Mouse (Mus musculus) forebrain, embryonic 11.5 days (tissue): ENCODE data around the gene Cadm4. TPM values are rescaled to one million over a fixed set of nuclear protein-coding genes. Genes with fewer than 3 reads are reported as not detected.
"Not testable (repeated sequence)": the region's sequence is repeated elsewhere in the genome, so short reads cannot be mapped to it uniquely, and the experiment has no call there.

Experiments
- ATAC-seq: fragments of 200-750 bp; cut with Nextera tagmentation; replicated peaks from 2 replicates; pipeline ENCODE4 v1.8.0; 2017; ENCODE audit warnings: moderate TSS enrichment; ENCODE audit not compliant: low FRiP score
- DNase-seq: peaks from one replicate; pipeline ENCODE4 v3.0.0-alpha.2; 2017; ENCODE audit warnings: low spot score
- H3K27ac ChIP-seq: fragments of 300-500 bp; sonication (generic); 2 replicates; pipeline ENCODE4 v1.5.1; 2014; ENCODE audit warnings: low read depth, low read length
- H3K27me3 ChIP-seq: fragments of 300-500 bp; sonication (generic); 2 replicates; pipeline ENCODE4 v1.6.1; 2014; ENCODE audit warnings: mild to moderate bottlenecking, low read length, mixed read lengths; ENCODE audit not compliant: control insufficient read depth, insufficient read depth
- H3K36me3 ChIP-seq: fragments of 300-500 bp; sonication (generic); 2 replicates; pipeline ENCODE4 v1.6.1; 2014; ENCODE audit warnings: mild to moderate bottlenecking, low read length, moderate library complexity, mixed read lengths; ENCODE audit not compliant: control insufficient read depth, insufficient read depth
- H3K4me1 ChIP-seq: fragments of 300-500 bp; sonication (generic); replicated peaks from 2 replicates; pipeline ENCODE4 v1.6.1; 2014; ENCODE audit warnings: low read length, mixed read lengths; ENCODE audit not compliant: control insufficient read depth, insufficient read depth
- H3K4me2 ChIP-seq: fragments of 300-500 bp; sonication (generic); 2 replicates; pipeline ENCODE4 v1.6.1; 2014; ENCODE audit warnings: low read depth, mild to moderate bottlenecking, low read length, moderate library complexity, mixed read lengths; ENCODE audit not compliant: severe bottlenecking
- H3K4me3 ChIP-seq: fragments of 300-500 bp; sonication (generic); 2 replicates; pipeline ENCODE4 v1.5.1; 2014; ENCODE audit warnings: low read depth, low read length
- H3K9ac ChIP-seq: fragments of 300-500 bp; sonication (generic); 2 replicates; pipeline ENCODE4 v1.6.1; 2014; ENCODE audit warnings: low read length
- H3K9me3 ChIP-seq: fragments of 300-500 bp; sonication (generic); 2 replicates; pipeline ENCODE4 v1.6.1; 2016; ENCODE audit warnings: low read length, mixed read lengths; ENCODE audit not compliant: control insufficient read depth
- WGBS: fragments of 180-500 bp; shearing (Covaris S2); extraction: QIAGEN DNeasy Blood & Tissue Kit; methylation state at CpG from one replicate; pipeline ENCODE4 v1.1.7; 2014; 5-methylcytosine and 5-hydroxymethylcytosine counted together
- polyA plus RNA-seq: library from polyadenylated mRNA; unstranded; fragments of >200 nt; fragmentation: Nextera tagmentation; extraction: Ambion mirVana; gene quantifications from 2 replicates; pipeline ENCODE4 v1.2.1, GENCODE M21; 2014

Cadm4 gene
- polyA plus RNA-seq, 1 experiment from 2014 or later = 7.1 TPM

- H3K9me3 ChIP-seq = no peaks in the 10 kb centered on the region
- H3K4me1 ChIP-seq = peaks cover 10% of the 10 kb centered on the region; the same call in 1 of the 2 replicates
- peak overlapping the region; percentile 83 for H3K4me2 ChIP-seq
- H3K36me3 ChIP-seq = no peaks in the 10 kb centered on the region
- H3K9ac ChIP-seq = peak overlapping the region; percentile 82
- DNase-seq = no peak
- no peaks in the 10 kb centered on the region; the same call in 1 of the 2 replicates for H3K27me3 ChIP-seq
- ATAC-seq = peak; percentile 24
- H3K27ac ChIP-seq = no peak overlapping the region
- WGBS = 13% methylated on average over 14 of the region's 14 CpGs
- H3K4me3 ChIP-seq = peak overlapping the region; percentile 73
Measured at GRCm38 (mm10) chr7:24480986-24481473, 793 bp upstream of the Cadm4 start.

GRCm38 (mm10) chr7:24482208-24483020 lies 591 bp downstream of the Cadm4 start:
- Histone ChIP-seq H3K27ac (peak overlapping the region; percentile 31; the same call in 1 of the 2 replicates), H3K4me3 (peak overlapping the region; percentile 73), H3K9me3 (no peaks in the 10 kb centered on the region), H3K9ac (peak overlapping the region; percentile 82), H3K36me3 (no peaks in the 10 kb centered on the region), H3K27me3 (no peaks in the 10 kb centered on the region; the same call in 1 of the 2 replicates), H3K4me1 (peaks cover 20% of the 10 kb centered on the region), H3K4me2 (peak overlapping the region; percentile 83)
- 2% methylated on average over 13 of the region's 38 CpGs for WGBS
- DNase-seq (no peak), ATAC-seq (peak; percentile 8; the same call in 1 of the 2 replicates)

GRCm38 (mm10) chr7:24483291-24483690 lies 1.5 kb downstream of the Cadm4 start:
- H3K27me3 ChIP-seq, H3K9me3 ChIP-seq, H3K9ac ChIP-seq, H3K36me3 ChIP-seq, ATAC-seq, DNase-seq, H3K27ac ChIP-seq: not testable (repeated sequence)
- Histone ChIP-seq H3K4me2 (peak overlapping the region; percentile 83), H3K4me3 (peak overlapping the region; percentile 73), H3K4me1 (peaks cover 20% of the 10 kb centered on the region)
- 54% methylated on average over 6 of the region's 6 CpGs for WGBS

DNA sequence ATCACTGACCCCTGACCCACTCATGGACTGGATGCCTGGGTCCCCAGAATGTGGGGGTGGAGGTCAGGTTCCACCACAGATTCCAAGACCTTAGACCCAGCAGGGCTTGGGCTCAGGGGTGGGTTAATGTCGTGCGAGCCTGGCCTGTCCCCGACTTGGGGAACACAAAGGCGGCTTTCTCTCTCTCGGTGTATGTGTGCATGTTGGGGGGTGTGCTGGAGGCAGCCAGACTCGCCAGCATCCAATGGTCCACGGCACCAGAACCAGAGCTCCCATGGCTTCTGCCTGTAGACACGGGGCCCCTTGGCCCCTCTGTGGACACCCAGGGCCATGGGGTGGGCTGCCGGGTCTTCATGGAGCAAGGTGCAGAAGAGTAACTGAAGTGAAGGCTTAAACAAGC lies 3.7 kb downstream of the Cadm4 start:
- H3K9me3 ChIP-seq = no peaks in the 10 kb centered on the region
- H3K36me3 ChIP-seq = no peaks in the 10 kb centered on the region; the same call in 1 of the 2 replicates
- H3K27ac ChIP-seq = no peak overlapping the region
- ATAC-seq (no peak), DNase-seq (no peak)
- no peaks in the 10 kb centered on the region; the same call in 1 of the 2 replicates for H3K27me3 ChIP-seq
- WGBS = 84% methylated on average over 9 of the region's 9 CpGs
- H3K4me3 ChIP-seq = no peak overlapping the region
- peaks cover 20% of the 10 kb centered on the region for H3K4me1 ChIP-seq
- H3K9ac ChIP-seq = peak overlapping the region; percentile 1; the same call in 1 of the 2 replicates
- H3K4me2 ChIP-seq = no peak overlapping the region

- no peak for DNase-seq
Measured at GRCm38 (mm10) chr7:24486654-24487130, 4.9 kb downstream of the Cadm4 start.

GRCm38 (mm10) chr7:24487403-24487802 lies 5.6 kb downstream of the Cadm4 start:
- 18% methylated on average over 3 of the region's 3 CpGs for WGBS
- H3K27ac ChIP-seq = peak overlapping the region; percentile 64; the same call in 1 of the 2 replicates
- ATAC-seq (no peak), DNase-seq (no peak)
- H3K9me3 ChIP-seq = no peaks in the 10 kb centered on the region
- no peak overlapping the region for H3K4me3 ChIP-seq
- no peaks in the 10 kb centered on the region for H3K27me3 ChIP-seq
- H3K4me1 ChIP-seq = peaks cover 16% of the 10 kb centered on the region
- H3K4me2 ChIP-seq = no peak overlapping the region
- H3K9ac ChIP-seq = no peak overlapping the region
- H3K36me3 ChIP-seq = no peaks in the 10 kb centered on the region; the same call in 1 of the 2 replicates

More at GRCm38 (mm10) chr7:24486654-24487130, 4.9 kb downstream of the Cadm4 start:
- H3K4me1 ChIP-seq = peaks cover 16% of the 10 kb centered on the region
- 42% methylated on average over 9 of the region's 9 CpGs for WGBS
- ATAC-seq = peak; percentile 71
- H3K27ac ChIP-seq = peak overlapping the region; percentile 75; the same call in 1 of the 2 replicates
- no peak overlapping the region for H3K4me3 ChIP-seq
- H3K36me3 ChIP-seq = no peaks in the 10 kb centered on the region; the same call in 1 of the 2 replicates
- H3K4me2 ChIP-seq = peak overlapping the region; percentile 34; the same call in 1 of the 2 replicates
- H3K9ac ChIP-seq = peak overlapping the region; percentile 49
- H3K9me3 ChIP-seq = no peaks in the 10 kb centered on the region
- no peaks in the 10 kb centered on the region for H3K27me3 ChIP-seq

- DNase-seq (no peak), ATAC-seq (no peak)
- no peaks in the 10 kb centered on the region for H3K9me3 ChIP-seq
- H3K9ac ChIP-seq = no peak overlapping the region
- H3K4me2 ChIP-seq = no peak overlapping the region
- no peak overlapping the region for H3K27ac ChIP-seq
- no peaks in the 10 kb centered on the region for H3K27me3 ChIP-seq
- no peaks in the 10 kb centered on the region; the same call in 1 of the 2 replicates for H3K36me3 ChIP-seq
- peaks cover 12% of the 10 kb centered on the region for H3K4me1 ChIP-seq
- WGBS = 92% methylated on average over 8 of the region's 8 CpGs
- no peak overlapping the region for H3K4me3 ChIP-seq
Measured at GRCm38 (mm10) chr7:24488303-24488702, 6.5 kb downstream of the Cadm4 start.

- ATAC-seq (peak; percentile 49), DNase-seq (peak; percentile 71)
- peaks cover 2% of the 10 kb centered on the region; the same call in 1 of the 2 replicates for H3K9me3 ChIP-seq
- H3K4me2 ChIP-seq = peak overlapping the region; percentile 31
- H3K4me1 ChIP-seq = peaks cover 9% of the 10 kb centered on the region
- 16% methylated on average over 43 of the region's 43 CpGs for WGBS
- H3K27ac ChIP-seq = no peak overlapping the region
- peak overlapping the region; percentile 17; the same call in 1 of the 2 replicates for H3K4me3 ChIP-seq
- peak overlapping the region; percentile 8; the same call in 1 of the 2 replicates for H3K9ac ChIP-seq
- peaks cover 7% of the 10 kb centered on the region for H3K36me3 ChIP-seq
- peaks cover 15% of the 10 kb centered on the region for H3K27me3 ChIP-seq
Measured at GRCm38 (mm10) chr7:24499856-24500577, 18.2 kb downstream of the Cadm4 start.
